Mouse (Mus musculus) brain, embryonic 18.5 days (tissue): Measurements from ENCODE around the gene D230025D16Rik.
"Not testable (repeated sequence)": the region's sequence is repeated elsewhere in the genome, so short reads cannot be mapped to it uniquely, and the experiment has no call there.

Experiments used
- DNase-seq: peaks from one replicate; pipeline ENCODE4 v3.0.0-alpha.2; 2012; ENCODE audit warnings: low read depth, low spot score

Gene D230025D16Rik

DNA sequence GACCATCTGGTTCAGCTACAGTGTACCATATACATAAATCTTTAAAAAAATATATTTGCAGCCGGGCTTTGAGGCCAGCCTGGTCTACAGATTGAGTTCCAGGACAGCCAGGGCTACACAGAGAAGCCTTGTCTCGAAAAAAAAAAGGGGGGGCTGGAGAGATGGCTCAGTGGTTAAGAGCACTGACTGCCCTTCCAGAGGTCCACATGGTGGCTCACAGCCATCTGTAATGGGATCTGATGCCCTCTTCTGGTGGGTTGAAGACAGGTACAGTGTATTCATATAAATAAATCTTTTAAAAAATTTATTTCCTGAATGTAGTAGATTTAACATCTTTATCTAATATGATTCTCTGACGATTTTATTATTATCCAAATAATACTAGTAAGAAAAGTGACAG, 66.9 kb downstream of the D230025D16Rik start:
- not testable (repeated sequence) for DNase-seq

DNA sequence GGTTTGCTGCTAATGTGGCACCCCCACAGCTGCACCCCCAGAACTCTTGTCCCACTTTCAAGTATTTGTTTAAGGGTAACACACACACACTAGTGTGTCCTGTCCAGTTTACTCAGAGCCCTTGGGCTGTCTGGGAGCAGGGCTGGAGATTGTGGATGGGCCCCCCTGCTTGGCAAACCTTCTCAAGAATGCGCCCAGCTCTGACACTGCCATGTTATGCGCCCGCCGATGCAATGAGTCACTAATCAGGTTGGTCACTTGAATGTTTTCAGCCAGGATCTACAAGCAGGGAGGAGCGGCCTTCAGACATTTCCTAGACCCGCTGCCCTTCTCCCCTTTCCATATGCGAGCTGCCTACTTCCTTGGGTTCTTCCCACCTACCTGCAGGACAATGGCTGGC, 67.5 kb downstream of the D230025D16Rik start:
- DNase-seq: no peak

DNA sequence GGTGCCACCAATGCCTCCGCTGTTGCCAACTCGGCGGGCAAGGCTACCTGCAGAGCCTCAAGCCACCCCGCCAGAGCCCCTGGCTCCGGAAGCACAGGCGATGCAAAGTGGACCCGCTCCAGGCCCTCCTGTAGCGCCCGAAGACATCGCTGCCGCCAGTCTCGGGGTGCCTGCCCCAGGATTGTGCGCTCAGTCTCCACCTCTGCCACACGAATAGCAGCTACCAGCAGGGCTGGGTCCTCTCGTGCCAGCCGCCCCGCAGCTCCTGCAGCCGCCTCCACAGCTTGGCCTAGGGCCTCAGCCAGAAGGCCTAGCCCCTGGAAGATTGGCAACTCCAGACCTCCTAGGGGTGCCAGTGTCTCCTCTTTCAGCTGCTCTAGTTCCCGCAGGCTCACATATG, 68.5 kb downstream of the D230025D16Rik start:
- DNase-seq: no peak

DNA sequence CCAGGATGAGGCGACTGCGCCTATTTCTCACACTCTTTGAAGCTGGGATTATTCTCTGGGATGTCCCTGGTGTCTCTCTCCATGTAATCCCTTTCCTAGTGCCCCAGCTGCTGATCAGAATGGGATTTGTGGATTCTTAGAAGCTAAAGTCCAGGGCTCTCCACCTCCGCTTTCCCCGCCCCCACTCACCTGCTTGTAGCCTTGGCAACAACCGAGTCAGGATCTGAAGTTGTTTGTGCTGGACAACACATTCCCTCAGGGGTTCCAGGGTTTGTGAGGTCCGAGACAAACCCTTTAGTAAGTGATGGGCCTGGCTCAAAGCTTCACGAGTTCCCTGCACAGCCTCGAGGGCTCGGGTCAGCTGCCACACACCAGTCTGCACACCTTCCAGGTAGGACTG, 69.8 kb downstream of the D230025D16Rik start:
- no peak for DNase-seq

DNA sequence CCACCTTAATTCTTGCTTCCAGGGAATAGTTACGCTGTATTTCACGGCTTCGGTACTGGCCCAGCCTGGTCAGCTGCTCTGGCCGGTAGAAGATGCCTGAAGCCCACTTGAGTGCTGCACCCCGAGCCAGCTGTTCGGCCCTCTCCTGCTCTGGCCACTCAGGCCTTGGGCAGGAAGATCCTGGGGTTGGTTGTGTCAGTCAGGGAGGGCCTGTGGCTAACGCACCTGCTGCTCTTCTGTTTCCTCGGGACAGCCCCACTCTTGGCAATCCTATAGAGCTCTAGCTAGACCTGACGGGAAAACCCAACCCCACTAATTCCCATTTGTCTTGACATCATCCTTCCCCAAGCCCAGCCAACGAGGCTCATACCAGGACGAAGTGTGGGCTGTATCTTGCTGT, 70.3 kb downstream of the D230025D16Rik start:
- no peak for DNase-seq

DNA sequence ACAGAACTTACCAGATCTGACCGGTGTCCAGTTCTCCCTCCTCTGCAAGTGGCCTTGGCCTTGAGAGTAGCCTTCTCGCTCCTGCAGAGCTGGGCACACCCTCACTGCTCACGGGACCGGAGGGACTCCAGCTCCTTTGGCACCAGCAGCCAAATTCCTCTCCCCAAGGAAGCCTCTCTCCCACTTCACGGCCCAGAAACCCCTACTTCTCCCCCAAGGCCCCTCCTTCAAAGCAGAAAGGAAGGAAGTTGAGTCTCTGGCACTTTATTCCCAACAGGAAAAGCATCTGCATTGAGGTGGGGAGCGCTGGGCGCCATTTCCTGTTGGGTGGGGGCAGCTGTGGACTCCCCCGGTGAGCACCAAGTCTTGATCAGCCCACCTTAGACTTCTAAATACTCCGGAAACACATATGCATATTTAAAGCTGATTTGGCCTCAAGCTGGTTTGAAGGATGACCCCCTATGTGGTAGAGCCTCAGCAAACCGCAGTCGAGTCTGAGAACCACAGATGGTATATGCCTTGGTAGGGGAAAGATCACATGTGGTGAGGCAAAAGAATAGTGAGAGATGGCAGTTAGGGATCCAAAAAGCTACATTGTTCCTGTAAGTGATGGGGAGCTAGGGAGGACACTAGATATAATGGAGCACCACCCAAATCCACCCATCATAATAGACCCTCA, 71.1 kb downstream of the D230025D16Rik start, which contains the start of gene Exoc3l:
Exoc3l (minus strand) TSS at position 207 of the 679 bp plus-strand sequence.
- DNase-seq: no peak

DNA sequence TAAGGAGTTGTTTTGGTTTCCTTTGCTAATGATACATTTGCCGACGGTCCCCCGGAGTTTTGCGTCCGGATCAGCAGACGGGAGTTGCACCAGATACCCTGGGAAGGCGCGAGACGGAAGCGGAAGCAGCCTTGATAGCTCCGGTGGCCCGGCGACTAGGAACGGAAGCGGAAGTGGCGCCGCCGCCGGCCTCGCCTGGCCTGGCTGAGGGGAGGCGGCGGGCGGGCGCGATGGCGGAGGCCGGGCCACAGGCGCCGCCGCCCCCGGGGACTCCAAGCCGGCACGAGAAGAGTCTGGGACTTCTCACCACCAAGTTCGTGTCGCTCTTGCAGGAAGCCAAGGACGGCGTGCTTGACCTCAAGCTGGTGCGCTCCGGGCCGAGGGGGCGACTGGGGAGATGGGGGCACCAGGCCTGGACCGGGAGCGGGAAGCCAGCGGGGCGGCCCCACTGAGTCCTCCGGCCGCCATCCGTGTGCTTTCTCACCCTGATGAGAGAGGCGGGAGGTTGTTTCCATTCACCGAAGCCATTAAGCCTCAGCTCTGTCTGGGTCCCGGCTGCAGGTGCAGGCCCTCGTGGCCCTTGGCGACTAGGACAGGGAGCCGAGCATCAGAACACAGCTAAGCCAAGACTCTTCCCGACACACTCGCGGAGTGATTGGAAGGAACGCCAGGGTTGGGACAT, 72.7 kb downstream of the D230025D16Rik start, which contains the start of gene E2f4:
E2f4 (plus strand) TSS at position 153 of the 682 bp plus-strand sequence.
- DNase-seq: peak; percentile 74

DNA sequence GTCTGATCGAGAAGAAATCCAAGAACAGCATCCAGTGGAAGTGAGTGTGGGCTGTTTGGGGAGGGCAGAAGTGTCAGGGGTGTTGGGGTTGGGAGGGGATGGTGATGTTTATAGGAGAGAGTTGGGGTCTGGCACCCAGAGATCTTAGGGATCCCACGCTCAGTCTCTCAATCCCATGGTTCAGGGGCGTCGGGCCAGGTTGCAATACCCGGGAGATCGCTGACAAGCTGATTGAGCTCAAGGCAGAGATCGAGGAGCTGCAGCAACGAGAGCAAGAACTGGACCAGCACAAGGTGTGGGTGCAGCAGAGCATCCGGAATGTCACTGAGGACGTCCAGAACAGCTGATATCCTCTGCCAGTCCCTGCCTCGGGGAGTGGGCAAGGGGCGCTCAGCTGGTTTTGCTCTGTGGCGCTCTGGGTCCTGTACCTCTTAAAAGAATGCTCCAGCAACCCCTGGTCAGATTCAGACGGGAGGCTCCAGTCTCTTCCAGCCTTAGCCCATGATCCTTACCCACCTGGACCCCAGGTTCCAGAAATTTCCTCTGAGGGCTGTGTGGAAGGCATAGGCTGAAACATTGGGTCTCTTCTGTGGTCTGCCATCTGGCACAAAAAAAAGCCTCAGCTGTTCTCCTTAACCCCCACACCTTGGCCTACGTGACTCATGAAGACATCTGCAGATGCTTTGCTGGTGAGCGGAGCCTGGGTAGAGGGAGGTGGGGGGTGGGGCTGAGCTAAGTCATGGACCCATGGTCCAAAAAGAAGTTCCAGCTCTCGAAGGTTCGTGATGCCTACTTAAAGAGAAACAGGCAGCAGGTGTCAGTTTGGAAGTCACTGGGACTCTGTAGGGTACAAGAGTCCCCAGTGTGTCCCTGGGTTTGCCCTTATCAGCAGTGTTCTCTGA, 73.7 kb downstream of the D230025D16Rik start:
- no peak for DNase-seq

DNA sequence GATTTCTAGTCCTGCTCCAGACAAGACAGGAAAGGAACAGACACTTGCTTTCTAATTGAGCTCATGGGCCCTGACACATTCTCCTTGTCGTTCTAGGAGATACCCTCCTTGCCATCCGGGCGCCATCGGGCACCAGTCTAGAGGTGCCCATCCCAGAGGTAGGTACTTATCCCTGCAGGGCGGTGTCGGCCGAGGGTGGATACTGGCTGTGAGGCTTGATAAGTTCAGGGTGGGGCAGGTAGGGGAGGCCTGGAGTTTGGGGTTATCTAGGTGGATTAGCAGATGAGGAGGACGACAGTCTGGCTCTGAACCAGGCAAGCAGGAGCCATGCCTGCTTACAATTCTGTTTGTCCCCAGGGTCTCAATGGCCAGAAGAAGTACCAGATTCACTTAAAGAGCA, 75.0 kb downstream of the D230025D16Rik start:
- DNase-seq: no peak
